Mouse (Mus musculus): ENCODE data around the gene Hoxa10.

The Hoxa10 gene

DNA sequence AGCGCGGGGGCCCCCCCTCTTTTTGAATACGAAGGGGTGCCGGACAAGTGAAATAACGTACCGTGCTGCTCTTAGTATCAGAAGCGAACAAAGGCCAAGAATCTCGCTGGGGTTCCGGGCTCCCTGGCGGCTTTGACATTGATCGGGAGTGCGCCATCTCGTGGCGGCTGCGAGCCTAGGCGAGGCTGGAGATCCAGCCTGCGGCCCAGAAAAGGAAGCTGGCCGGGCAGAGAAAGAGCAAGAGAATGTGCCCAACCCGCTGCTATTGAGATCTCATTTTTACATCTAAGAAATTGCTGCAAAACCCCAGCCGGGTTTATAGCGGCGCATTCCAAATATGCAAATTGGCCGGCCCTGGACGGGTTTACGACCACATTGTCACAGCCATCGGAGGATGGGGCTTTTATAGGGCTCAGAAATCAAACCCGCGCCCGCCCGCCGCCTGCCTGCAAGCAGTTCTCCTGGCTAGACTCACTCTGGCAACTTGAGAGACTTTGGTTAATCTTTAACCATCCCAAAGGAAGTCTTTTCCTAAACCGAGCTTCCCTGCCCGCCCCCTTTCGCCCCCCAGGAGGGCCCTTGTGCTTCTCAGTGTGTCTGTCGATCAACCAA, at the start of gene Hoxa10:
Hoxa10 (minus strand) TSS at position 466 of the 612 bp plus-strand sequence.
- DNase-seq = peak; percentile 95 to 96

DNA sequence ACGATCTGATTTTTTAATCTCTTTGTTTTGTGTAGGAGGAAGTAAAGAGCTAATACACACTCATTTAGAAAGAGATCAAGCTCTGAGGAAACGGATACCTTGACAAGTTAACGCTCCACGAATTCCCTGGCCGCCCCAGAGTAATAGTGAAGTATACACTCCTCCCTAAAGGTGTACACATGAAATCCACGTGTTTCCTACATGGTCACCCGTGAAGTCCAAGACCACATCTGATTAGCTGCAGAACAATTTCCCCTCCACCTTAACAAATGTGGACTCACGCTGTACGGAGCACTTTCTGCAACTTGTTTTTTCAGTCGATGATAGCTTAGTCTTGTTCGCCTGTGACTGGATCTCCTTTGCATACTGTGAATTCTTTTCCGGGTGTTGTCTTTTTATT, 49.5 kb upstream of the Hoxa10 start:
- no peak for DNase-seq

DNA sequence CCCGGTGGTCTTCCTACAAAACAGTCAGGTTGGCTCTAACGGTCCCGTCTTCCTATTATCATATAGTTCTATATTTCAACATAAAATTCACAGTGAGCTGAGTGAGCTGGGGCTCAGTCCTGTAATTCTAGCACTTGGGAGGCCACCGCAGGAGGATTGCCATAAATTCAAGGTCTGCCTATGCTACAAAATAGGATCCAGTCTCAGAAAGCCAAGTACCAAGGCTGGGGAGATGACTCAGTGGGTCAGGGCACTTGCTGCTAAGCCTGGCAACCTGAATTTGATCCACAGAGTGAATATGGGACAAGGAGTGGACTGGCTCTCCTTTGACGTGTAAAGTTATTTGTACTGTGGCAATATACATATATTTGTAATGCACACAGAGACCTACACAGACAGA, 43.2 kb upstream of the Hoxa10 start:
- DNase-seq = no peak

DNA sequence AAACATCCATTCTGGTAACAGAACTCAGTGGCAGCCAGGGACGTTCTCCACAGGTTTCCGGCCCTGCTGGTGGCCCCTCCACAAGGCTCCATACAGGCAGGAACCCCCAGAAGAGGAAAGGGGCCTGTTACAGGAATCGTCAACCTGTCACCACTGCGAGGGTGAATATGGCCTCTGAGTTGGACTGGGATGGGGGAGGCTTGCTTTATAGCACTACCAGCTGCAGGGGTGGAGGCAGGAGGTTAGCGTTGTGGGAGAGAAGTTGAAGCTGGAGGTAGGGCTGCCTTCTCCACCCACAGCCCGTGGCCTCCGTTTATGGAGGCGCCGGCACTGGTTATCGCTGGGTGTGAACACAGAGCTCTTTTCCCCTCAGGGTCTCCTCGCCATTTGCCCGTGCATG, 40.4 kb upstream of the Hoxa10 start:
- no peak for DNase-seq

DNA sequence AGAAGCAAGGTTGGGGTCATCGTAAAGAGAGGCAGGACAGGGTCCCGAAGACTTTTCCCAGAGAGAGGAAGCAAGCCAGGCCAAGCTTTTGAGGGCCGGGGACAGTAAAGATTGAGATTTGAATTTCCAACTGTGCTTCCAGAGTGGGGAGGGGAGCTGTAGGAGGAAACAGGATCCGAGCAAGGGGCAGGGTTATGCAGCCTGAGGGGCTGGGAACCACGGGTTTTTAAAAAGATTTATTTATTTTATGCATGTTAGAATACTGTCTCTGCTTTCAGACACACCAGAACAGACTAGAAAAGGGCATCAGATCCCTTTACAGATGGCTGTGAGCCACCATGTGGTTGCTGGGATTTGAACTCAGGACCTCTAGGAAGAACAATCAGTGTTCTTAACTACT, 36.3 kb upstream of the Hoxa10 start:
- no peak for DNase-seq

DNA sequence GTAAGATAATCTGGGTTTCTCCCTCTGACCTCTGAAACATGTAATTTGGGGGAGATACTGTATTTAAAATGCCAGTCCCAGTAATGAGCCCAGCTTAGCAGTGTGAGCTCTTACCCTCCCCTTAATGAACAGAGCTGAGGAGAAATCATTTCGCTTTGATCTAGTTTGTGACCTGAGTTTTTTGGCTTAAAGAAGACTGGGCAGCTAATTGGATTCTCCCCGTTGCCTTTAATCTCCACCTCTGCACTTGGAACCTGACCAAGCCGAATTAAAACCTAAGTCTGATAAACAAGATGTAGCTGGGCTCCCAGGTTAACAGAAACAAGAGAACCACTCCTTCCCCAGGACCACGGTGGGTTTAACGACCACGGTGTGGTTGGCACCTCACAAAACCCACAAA, 35.7 kb upstream of the Hoxa10 start:
- no peak for DNase-seq

DNA sequence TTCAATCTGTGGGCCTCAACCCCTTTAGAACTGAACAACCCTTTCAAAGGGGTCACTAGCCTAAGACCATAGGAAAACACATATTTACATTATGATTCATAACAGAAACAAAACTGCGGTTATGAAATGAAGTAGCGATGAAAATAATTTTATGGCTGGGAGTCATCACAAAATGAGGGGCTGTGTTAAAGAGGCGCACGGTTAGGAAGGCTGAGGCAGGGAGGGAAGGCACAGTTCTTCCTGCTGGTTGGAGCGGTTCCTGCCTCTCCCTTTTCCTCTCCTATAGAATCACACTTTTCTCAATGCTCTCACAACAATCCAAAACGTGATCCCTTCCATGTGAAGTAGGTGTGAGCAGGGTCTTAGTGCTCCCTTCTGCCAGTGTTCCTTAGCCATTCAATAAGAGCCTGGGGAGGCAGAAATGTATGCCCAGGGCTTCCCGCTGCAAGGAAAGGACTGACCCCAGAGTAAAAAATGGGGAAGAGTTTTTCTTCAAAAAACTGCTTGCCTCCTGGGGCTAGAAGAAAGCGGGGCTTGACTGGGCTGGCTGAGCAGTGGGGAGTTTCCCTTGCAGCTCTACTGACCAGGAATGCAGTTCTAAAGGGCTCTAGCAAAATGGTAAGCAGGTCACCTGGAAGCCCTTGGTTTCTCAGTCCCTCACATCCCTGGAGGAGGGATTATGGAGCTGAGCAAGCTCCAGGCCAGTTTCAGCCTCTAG, 35.1 kb upstream of the Hoxa10 start:
- DNase-seq = no peak

DNA sequence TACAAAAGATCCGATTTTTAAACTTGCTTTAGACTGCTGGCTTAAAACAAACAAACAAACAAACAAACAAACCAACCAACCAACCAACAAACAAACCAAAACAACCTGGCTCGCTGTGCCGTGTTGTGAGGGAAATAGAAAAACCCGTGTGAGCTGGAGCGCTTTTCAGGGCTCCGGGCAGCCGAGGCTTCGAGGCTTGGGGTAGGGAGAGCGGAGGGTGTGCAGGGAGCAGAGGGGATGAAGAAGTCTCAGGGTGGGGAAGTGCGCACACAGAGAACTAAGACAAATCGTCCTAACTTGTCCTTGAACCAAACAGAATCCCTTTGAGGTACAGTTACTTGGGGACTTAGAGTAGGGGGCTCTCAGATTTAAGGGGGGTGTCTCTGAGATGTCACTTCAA, 33.9 kb upstream of the Hoxa10 start:
- no peak for DNase-seq

DNA sequence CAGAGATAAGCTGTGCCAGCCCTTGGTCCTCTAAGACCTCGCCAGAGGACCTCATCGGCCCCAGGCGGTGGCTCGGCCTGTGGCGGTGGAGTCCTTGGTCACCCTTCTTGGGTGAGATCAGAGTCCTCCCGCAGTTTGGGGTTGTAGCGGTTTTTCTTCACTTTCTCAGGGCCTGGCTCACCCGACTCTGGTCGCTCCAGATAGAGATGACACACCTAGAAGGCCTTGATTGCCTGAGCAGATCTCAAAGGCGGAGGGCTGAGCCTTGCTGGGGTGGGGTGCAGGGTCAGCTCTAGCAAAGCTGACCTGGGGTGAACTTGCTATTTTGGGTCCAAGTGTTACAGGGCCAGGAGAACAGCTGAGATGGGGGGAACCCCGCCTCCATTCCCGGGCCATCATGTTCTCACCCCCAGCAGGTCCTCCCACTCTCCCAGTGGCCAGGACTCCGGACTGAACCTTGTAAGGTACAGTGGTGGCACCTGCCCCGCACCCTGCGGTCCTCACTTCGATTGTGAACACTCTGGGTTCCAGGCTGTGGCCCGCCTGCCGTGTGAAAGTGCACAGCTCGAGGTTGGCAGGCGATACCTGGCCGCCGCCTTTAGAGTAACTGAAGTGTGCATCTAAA, 33.1 kb upstream of the Hoxa10 start:
- DNase-seq = no peak

DNA sequence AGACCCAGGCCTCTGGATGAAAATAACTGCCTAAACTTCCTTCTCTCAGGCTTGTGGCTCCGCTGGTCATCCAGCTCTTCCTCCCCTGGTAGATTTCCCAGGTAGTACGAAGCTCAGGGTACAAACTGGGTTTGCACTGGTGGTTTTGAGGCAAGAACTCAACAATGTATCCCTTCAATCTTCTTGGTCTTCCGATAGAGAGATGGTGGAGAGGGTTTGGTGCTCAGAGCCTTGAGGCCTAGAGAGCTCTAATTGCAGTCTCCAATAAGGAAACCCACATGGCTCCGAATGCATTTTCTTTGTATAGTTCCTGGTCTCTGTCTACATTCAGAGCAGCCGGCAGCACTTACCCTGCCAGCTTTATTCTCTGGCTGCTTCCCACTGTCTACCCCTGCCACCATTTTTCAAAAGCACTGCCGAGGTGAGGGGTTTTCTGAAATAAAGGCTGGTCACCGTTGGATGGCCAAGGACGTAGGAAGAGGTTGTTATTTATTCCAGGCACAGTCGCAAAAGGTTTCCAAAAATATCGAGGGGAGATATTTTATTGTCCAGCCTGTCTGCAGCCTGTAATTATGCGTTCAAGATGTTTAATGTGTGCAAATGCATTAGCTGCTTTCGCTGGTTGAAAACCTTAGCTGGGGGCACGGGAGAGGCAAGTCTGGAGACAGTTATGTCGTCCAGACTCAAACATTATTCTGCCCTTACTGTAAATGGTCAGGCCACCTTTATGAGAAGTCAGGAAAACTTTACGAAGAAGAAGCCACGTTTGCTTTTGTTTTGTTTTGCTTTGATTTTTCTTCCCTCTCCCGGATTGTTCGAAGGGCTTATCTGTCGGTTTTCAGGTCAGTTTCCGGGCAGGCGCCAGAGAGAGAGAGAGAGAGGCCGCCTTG, 32.4 kb upstream of the Hoxa10 start:
- DNase-seq = no peak

DNA sequence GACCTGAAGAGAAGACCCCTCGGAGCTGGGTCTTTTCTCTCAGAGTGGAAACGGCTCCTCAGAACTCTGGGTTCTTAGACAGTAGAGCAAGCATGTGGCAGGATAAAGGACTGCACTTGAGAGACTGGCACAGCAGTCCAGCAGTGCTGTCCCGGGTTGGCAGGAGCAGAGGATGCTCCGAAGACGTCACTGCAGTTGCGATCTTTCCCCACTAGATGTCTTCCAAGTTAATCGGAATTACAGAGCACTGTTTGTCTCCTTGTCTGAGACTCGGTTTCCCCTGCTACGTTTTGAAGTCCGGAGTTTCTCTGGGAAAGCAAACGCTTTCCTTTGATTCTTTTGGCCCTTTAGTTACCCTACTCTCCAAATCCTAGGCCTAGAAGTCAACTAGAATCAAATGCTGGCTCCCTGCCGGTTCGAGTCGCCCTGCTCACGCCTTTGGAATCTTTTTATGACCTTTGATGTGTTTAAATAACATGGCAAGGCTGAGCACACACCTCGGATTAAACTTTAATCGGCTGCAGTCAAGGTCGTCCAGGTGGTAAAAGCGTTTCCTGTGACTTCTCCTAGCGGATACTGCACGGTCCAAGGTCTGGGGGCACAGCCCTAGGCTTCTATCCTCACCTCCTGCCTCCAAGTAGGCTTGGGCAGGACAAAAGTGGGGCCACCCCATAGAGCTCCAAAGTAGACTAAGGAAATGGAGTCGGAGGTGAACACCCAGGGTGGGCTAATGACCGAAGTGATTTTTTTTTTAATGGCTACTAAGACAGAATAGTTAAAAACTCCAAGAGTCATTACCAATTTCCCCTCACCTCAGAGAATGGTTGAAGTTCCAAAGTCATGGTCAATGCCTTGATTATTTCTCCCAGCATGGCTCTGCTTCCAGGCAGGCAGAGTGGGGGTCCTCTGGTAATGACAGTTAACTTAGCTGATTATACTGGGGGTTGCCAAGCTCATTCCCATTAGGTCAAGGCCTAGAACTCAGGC, 30.1 kb upstream of the Hoxa10 start:
- DNase-seq = peak; percentile 62 to 84

DNA sequence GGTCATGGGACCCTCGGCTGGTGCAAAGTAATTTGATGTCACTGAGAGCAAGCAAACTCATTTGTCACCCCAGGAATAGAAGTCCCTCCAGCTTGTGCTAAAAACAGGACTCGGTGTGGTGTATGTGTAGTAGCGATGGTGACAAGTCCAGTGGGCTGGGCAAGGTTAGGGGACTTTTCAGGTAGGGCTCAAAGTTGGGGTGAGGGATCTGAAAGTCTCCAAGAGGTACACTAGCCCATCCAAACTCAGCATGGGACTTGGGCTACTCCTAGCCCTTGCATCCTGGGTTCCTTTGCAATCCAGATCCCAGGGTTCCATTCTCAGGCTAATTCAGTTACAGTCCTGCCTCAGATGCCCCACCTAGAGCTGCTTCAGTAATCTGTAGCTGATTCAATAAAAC, 28.1 kb upstream of the Hoxa10 start:
- DNase-seq = no peak

DNA sequence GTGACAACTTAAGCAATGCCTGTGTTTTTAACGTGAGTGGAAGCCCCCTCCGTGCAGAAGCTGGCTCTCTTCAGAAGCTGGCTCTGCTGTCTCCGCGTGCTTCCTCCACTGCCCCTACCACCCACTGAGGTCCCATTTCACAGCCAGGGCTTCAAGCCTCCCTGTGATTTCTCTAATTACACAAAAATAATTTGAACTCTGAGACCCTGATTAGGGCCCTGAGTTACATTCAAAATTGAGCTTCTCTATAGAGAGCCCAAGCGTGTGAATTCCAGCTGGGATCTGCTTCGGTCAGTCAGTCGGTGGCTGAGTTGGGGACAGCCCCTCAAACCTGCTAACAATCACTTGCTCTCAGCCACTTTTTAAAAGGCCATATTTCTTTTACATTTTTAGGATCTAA, 27.7 kb upstream of the Hoxa10 start:
- no peak for DNase-seq

DNA sequence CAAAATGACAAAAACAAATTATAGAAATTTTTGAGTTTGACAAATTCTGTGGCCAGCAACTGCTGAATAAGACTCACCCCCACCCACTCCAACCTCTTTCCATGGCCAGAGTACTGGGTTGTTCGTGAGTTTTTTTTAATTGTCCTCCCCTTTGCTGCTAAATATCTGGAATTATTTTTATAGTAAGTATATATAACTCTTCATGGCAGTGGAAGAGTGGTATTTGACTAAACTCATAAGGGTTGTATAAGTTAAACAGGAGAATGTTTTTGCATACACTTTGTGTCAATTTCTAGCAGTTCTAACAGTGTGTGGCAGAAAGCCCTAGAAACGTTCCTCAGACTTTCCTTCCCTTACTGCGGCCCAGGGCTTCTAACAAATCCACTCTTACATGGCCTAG, 27.0 kb upstream of the Hoxa10 start:
- no peak for DNase-seq

DNA sequence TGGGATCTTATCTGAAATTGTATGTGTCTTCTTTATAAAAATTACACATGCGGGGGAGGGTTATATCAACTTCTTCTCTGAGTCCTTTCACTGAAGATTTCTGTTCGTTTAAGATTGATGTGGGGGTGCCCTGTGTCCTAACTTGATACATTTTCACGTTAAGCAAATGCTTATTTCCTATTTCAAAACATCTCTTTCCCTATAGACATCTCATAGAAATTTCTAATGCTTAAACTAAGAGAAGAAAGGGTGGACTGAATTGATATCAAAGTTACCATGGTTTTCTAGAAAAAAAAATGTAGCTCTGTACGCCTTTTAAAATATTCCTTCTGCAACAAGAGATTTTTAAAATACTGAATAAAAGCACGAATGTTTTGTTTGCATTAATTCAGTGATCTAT, 26.6 kb upstream of the Hoxa10 start:
- DNase-seq = no peak

DNA sequence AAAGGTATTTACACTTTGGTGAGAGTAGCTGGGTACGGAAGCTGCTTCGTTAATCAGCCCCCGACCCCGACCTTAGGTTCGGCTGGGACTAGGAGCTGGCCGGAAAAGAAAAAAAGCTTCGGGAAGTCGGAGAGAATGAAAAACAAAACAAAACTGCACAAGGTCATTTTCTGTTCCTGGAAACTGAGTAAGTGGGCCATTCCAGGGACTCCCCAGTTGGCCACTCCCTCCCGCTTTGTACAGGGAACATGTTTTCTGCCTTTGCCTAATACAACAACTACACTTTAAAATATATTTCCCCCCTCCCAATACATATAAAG, 26.0 kb upstream of the Hoxa10 start:
- DNase-seq = no peak

DNA sequence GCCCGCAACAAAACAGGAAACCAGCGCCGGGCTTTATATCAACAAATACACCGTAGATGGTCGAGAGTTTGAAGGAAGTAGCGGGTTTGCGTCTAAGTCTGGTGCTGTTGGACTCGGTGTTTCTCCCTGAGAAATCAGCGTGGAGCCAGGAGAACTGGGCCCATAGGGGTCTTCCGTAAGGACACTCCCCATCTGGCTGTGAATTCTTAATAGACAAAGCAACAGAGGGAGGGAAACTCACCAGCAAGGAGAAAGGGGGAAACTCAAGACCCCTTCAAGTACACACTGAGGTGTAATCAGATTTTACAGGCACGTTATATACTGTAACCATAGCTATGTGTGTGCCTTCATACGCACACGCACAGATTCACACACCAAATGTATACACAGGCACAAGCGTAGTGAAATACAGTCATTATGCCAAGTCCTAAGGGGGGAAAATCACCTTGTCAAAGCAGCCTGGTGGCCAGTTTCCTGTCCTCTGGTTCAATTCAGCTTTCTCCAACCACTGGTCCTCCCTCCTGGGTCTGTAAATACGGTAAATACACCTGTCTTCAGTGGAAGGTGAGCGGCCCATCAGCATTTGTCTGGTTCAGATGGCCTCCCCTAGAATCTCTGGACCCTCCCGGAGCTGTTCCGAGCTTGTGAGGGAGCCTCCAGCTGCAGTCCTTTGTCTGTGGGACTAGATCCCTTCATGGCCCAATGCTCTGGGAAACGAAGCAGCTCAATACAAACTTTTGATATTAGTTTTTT, 25.4 kb upstream of the Hoxa10 start:
- peak in 1 of 2 experiments; percentile 6 for DNase-seq

DNA sequence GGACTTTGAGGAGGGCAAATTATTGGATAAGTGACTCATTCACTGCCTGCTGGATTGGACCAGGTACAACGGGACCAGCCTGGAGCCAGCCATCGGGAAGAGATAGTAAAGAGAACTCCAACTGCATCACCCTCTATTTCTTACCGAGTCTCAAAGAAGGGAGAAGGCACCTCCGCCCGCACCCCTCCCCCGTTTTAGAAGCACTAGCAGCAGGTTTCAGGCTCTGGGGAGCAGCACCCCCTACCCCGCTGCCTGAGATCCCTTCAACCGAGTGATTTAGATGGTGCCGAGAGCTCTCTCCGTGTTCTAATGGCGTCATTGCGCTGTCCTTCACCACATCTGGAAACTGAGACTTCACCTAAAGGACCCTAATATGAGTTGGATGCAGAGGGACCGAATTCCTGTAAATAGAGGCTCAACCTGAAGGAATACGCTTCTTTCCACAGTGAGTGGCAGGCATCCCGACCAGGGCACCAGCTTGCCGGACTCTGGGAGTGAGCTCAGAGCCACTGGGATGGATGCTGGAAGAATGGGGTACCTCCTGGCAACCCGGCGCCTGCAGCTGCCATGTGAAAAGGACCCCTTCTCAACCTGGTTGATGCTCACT, 24.8 kb upstream of the Hoxa10 start:
- peak in 1 of 2 experiments; percentile 10 for DNase-seq

DNA sequence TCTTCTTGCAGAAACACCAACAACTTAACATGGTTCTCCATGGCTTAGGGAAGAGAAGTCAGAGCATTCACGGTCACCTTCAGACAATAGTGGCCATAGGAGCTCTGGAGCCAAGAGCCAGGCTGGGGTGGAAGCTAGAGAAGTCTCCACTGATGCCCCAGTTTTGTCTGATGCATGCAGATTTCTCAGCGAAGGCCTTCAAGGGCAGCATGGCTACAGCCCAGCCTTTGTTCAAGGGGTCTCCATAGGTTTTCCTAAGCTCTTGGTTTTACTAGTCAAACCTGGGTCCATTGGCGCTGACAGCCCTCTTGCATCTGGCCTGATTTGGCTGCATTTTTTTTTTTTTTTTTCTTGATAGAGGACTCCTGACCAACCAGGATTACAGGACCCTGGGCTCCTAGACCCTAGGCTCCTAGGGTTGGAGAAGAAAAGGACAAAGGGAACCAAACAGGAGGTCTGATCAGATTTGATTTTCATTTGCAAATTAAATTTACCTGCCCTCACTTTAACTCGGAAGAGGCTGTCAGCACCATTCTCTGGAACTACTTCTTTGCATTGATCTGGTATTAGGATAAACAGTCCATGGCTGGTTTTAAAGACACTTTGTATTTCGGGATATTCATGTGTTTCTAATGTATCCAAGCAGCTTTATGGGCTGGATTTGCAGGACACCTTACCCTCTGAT, 23.6 kb upstream of the Hoxa10 start:
- DNase-seq = no peak

DNA sequence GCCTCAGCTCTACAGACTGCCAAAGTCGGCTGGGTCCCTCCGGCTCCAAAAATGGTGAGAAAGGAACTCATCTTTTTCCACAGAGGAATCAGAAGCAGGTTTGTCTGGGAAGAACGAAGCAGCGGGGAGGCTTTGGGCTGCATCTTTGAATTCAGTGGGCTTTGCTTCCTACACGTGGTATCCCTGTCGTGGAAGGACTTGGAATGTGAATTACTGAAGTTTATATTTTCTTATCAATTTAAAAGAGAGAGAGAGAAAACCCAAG, 22.6 kb upstream of the Hoxa10 start:
- DNase-seq = no peak

Measured in kidney, postnatal 36 days (tissue).